Mouse (Mus musculus) bone marrow macrophage, adult 2 months (primary cell): Measurements from ENCODE around the gene Hsp90ab1.

Experiments
- CTCF ChIP-seq: IDR thresholded peaks from 2 replicates; pipeline ENCODE4 v1.5.1; 2012; ENCODE audit warnings: low read depth, mild to moderate bottlenecking, low read length, moderate library complexity
- POLR2A ChIP-seq: IDR thresholded peaks from 2 replicates; pipeline ENCODE4 v1.6.1; 2012; ENCODE audit warnings: mild to moderate bottlenecking, low read depth, low read length, borderline replicate concordance

DNA sequence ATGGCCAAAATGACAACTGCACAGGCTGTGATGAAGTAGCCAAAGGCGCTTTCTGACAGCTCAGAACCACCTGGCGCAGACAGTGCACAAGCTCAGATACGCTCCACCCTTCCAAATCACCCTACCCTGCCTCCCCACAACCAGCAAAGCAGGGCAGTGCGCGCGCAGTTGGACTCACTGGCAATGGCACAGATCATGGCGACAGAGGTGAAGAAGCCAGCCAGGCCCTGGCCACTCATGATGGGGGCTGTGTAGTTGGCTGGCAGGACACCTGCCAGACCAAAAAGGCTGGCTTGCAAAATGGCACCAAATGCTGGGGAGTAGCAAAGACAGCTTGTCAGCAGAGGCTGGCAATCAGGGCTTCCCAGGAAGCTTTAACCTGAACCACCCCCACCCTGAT is 16.2 kb upstream of the Hsp90ab1 start:
- TF ChIP-seq CTCF (no peak), POLR2A (no peak)
